Mouse (Mus musculus) ZHBTc4 (cell line): ENCODE measurements around the gene Pnma1.

Experiments
- DNase-seq: peaks from one replicate; pipeline ENCODE4 v3.0.0-alpha.2; 2011; ENCODE audit warnings: low read depth, low spot score

Gene Pnma1

GRCm38 (mm10) chr12:84107692-84108091 lies 40.6 kb downstream of the Pnma1 start:
- peak; percentile 40 for DNase-seq

GRCm38 (mm10) chr12:84107012-84107411 lies 41.3 kb downstream of the Pnma1 start:
- DNase-seq: no peak

GRCm38 (mm10) chr12:84101493-84101845 lies 46.8 kb downstream of the Pnma1 start:
- DNase-seq: no peak

- DNase-seq: peak; percentile 63
These were observed 47.4 kb downstream of the Pnma1 start, which contains the start of gene Acot6 for GRCm38 (mm10) chr12:84100604-84101492. TSS of gene Acot6 (plus strand) at chr12:84100654.

- no peak for DNase-seq
These were observed 48.2 kb downstream of the Pnma1 start for GRCm38 (mm10) chr12:84100071-84100470.

- DNase-seq: no peak
These were observed 48.7 kb downstream of the Pnma1 start for GRCm38 (mm10) chr12:84099605-84100004.
